In genomic region chr14:27059224-27059558, GRCm38 (mm10) we compare ENCODE assay signal across 16 mouse cellular contexts. TPM values are rescaled to one million over a fixed set of nuclear protein-coding genes. Genes with fewer than 3 reads are reported as not detected.
DNase-seq lines count a peak whose midpoint lies in the region; ATAC-seq and TF ChIP-seq lines count a peak whose summit lies in the region.
"Had no signal": no experiment of that assay in that cellular context is flagged by ENCODE, and none has a peak within 500 bp of the region (broad histone marks: within the 10 kb centered on the region; RNA-seq: fewer than 3 reads in every experiment).

No protein-coding gene starts in this region.

- 17% methylated on average over 8 of the region's 8 CpGs for WGBS in heart, postnatal 0 days
- 25% methylated on average over 8 of the region's 8 CpGs for whole genome bisulfite sequencing in limb, embryonic 11.5 days

- H3K4me1 ChIP-seq in heart, postnatal 0 days (ENCODE audit: control insufficient read depth, insufficient read depth) = peaks cover 15% of the 10 kb centered on the region
- H3K4me1 ChIP-seq in megakaryocyte, embryonic 14.5 days = peaks cover 32% of the 10 kb centered on the region
- peaks cover 54% of the 10 kb centered on the region for H3K4me1 ChIP-seq in limb, embryonic 11.5 days (ENCODE audit: control insufficient read depth, insufficient read depth, low read length)

- no peak overlapping the region for H3K4me3 ChIP-seq in heart, postnatal 0 days (ENCODE audit: low read depth, low read length)
- H3K4me3 ChIP-seq in megakaryocyte, embryonic 14.5 days (replicated peaks) = peak overlapping the region; percentile 54
- H3K4me3 ChIP-seq in limb, embryonic 11.5 days (ENCODE audit: low read depth, low read length) = no peak overlapping the region
- H3K4me3 ChIP-seq: left cerebral cortex, adult 2 months had no signal

- TF ChIP-seq EP300 in heart, postnatal 0 days (IDR thresholded peaks at IDR 0.05; ENCODE audit: low read depth) = no peak

- ATAC-seq in heart, postnatal 0 days (ENCODE audit: insufficient read depth, low read depth) = no peak
- no peak for ATAC-seq in megakaryocyte, adult 5-6 weeks (ENCODE audit: poor library complexity, severe bottlenecking)
- no peak for ATAC-seq in limb, embryonic 11.5 days (ENCODE audit: insufficient number of reproducible peaks, low FRiP score, low TSS enrichment, low read depth)
- ATAC-seq in megakaryocyte progenitor cell, adult 5-6 weeks (replicated peaks; ENCODE audit: poor library complexity) = no peak
- ATAC-seq: forebrain, embryonic 14.5 days; hindbrain, embryonic 16.5 days had no signal

- H3K27ac ChIP-seq in heart, postnatal 0 days (ENCODE audit: low read depth) = no peak overlapping the region
- H3K27ac ChIP-seq in limb, embryonic 11.5 days (replicated peaks; ENCODE audit: low read depth, low read length) = peak overlapping the region; percentile 73
- H3K27ac ChIP-seq: left cerebral cortex, adult 2 months; liver, embryonic 14.5 days had no signal

- no peak for TF ChIP-seq CTCF in heart, postnatal 0 days (IDR thresholded peaks at IDR 0.05; ENCODE audit: low read depth)

- no peak overlapping the region for H3K9ac ChIP-seq in heart, postnatal 0 days (replicated peaks; ENCODE audit: low read depth, low read length)
- no peak overlapping the region for H3K9ac ChIP-seq in limb, embryonic 11.5 days (ENCODE audit: low read length)
- H3K9ac ChIP-seq: liver, embryonic 14.5 days had no signal

- no peaks in the 10 kb centered on the region for H3K9me3 ChIP-seq in heart, postnatal 0 days (replicated peaks; ENCODE audit: control insufficient read depth, low read length)
- H3K9me3 ChIP-seq in megakaryocyte, embryonic 14.5 days = peaks cover 2% of the 10 kb centered on the region; the same call in 1 of the 2 replicates
- no peaks in the 10 kb centered on the region for H3K9me3 ChIP-seq in limb, embryonic 11.5 days (ENCODE audit: control insufficient read depth, low read length)

- no peaks in the 10 kb centered on the region for H3K36me3 ChIP-seq in heart, postnatal 0 days (replicated peaks; ENCODE audit: control insufficient read depth, insufficient read depth, low read length)
- H3K36me3 ChIP-seq in megakaryocyte, embryonic 14.5 days (replicated peaks; ENCODE audit: low read length) = no peaks in the 10 kb centered on the region
- H3K36me3 ChIP-seq in limb, embryonic 11.5 days (ENCODE audit: control insufficient read depth, insufficient read depth, low read length) = no peaks in the 10 kb centered on the region

- H3K27me3 ChIP-seq in heart, postnatal 0 days (ENCODE audit: control insufficient read depth, insufficient read depth, low read length) = no peaks in the 10 kb centered on the region
- H3K27me3 ChIP-seq in megakaryocyte, embryonic 14.5 days (replicated peaks) = peaks cover 54% of the 10 kb centered on the region
- no peaks in the 10 kb centered on the region for H3K27me3 ChIP-seq in limb, embryonic 11.5 days (ENCODE audit: control insufficient read depth, insufficient read depth, low read length)

- peak overlapping the region; percentile 51; the same call in 1 of the 2 replicates for H3K4me2 ChIP-seq in heart, postnatal 0 days (ENCODE audit: low read depth, low read length)
- peak overlapping the region; percentile 22; the same call in 1 of the 2 replicates for H3K4me2 ChIP-seq in limb, embryonic 11.5 days (ENCODE audit: low read depth, severe bottlenecking)

- DNase-seq in heart, postnatal 0 days (ENCODE audit: low spot score) = no peak
- DNase-seq in heart, adult 8-10 months (ENCODE audit: low spot score) = no peak
- DNase-seq in limb, embryonic 11.5 days (ENCODE audit: low spot score) = no peak
- no peak for DNase-seq in left cerebral cortex, adult 9 months (ENCODE audit: low spot score in 2 of 2)
- DNase-seq: adrenal gland, adult 2 months; cerebellum, adult 9-11 months; gastrocnemius, postnatal 10 days; right cerebral cortex, postnatal 4 days; thymus, postnatal 4 days had no signal

RNA-seq across cellular contexts. Expression of gene Il17rd, which starts 20.4 kb away (rescaled TPM):
- total RNA-seq in heart, postnatal 0 days (2014; rRNA removed; ENCODE audit: low replicate concordance) = 3.5 and 4.2 TPM in 2 replicates
- polyA plus RNA-seq in heart, postnatal 0 days (2015; fragmentation: Nextera tagmentation; extraction: Ambion mirVana) = 0.63 and 0.86 TPM in 2 replicates
- 1 to 10 TPM; 3.1 to 4.4 (median 3.5) TPM for total RNA-seq in heart, adult 8-10 months (2022)
- polyA plus RNA-seq in megakaryocyte, embryonic 14.5 days (2012; ENCODE audit: insufficient read depth, low replicate concordance) = not detected in 2 replicates
- not detected in 2 replicates for total RNA-seq in megakaryocyte, adult 5-6 weeks (2015)
- 0.11 TPM in 1 of 2 replicates, not detected in the other for total RNA-seq in megakaryocyte, adult 5-6 weeks (2017)
- 11.3 and 12.3 TPM in 2 replicates for polyA plus RNA-seq in limb, embryonic 11.5 days (2014; fragmentation: Nextera tagmentation; extraction: Ambion mirVana)
- not detected in 2 replicates for total RNA-seq in megakaryocyte progenitor cell, adult 5-6 weeks (2015)
- not detected in 2 replicates for total RNA-seq in megakaryocyte progenitor cell, adult 5-6 weeks (2017)

RNA-seq across cellular contexts. Expression of gene Arhgef3, which starts 55.5 kb away (rescaled TPM):
- 21.4 and 24.1 TPM in 2 replicates for total RNA-seq in heart, postnatal 0 days (2014; rRNA removed; ENCODE audit: low replicate concordance)
- polyA plus RNA-seq in heart, postnatal 0 days (2015; fragmentation: Nextera tagmentation; extraction: Ambion mirVana) = 15.2 and 17.9 TPM in 2 replicates
- total RNA-seq in heart, adult 8-10 months (2022) = 10 to 100 TPM; 19.5 to 27.9 (median 23.9) TPM
- polyA plus RNA-seq in megakaryocyte, embryonic 14.5 days (2012; ENCODE audit: insufficient read depth, low replicate concordance) = 1.4 and 6.7 TPM in 2 replicates
- total RNA-seq in megakaryocyte, adult 5-6 weeks (2015) = 40.5 and 46.9 TPM in 2 replicates
- 58.8 and 60.6 TPM in 2 replicates for total RNA-seq in megakaryocyte, adult 5-6 weeks (2017)
- polyA plus RNA-seq in limb, embryonic 11.5 days (2014; fragmentation: Nextera tagmentation; extraction: Ambion mirVana) = 17.8 and 18.7 TPM in 2 replicates
- total RNA-seq in megakaryocyte progenitor cell, adult 5-6 weeks (2015) = 11.0 and 13.8 TPM in 2 replicates
- 15.5 and 18.0 TPM in 2 replicates for total RNA-seq in megakaryocyte progenitor cell, adult 5-6 weeks (2017)
